Mouse (Mus musculus): ENCODE data around the gene Pkd1l2.
A peak's percentile ranks its signal among the peaks of the same experiment; 100 is the strongest.

Pkd1l2 gene

DNA sequence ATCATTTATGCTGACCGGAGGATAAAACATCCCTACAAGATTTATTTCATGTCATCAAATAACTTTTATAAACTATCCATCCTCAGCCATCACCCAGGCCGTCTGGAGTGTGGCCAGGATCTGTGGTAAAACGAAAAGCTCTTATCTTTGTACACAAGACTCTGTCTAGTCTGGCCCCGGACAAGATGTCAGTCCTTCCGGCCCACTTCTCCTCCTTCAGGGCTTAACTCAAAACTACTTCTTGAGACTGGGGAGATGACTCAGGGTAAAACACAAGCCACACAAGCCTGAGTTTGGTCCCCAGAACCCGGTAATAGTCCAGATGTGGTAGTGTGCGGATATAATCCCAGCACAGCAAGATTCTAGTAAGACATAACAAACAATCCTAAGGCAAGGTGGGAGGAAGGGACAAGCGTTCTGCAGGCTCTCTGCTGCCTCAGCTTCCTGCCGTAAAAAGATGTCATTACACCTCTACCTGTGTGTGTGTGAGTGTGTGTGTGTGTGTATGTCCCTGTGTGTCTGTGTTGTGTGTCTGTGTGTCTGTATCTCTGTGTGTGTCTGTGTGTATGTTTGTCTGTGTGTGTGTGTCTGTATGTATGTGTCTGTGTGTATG, 804 bp upstream of the Pkd1l2 start:
- DNase-seq = no peak

DNA sequence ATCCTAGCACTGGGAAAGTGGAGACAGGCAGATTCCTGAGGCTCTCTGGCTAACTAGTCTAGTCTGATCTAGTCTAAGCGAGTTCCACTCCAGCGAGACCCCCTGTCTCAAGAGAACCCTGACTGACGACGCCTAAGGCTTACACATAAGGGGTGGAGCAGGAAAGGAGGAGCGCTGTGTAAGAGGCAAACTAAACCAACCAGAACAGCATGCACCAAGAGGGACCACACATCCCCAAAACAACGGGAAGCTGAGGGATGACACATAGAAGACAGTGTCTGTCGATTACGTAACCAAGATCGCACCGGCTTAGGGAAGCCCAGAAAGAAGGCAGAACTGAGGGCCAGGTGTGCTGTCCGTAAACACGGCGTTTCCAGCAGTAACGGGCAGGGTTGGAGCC, 2.6 kb downstream of the Pkd1l2 start:
- DNase-seq = no peak

DNA sequence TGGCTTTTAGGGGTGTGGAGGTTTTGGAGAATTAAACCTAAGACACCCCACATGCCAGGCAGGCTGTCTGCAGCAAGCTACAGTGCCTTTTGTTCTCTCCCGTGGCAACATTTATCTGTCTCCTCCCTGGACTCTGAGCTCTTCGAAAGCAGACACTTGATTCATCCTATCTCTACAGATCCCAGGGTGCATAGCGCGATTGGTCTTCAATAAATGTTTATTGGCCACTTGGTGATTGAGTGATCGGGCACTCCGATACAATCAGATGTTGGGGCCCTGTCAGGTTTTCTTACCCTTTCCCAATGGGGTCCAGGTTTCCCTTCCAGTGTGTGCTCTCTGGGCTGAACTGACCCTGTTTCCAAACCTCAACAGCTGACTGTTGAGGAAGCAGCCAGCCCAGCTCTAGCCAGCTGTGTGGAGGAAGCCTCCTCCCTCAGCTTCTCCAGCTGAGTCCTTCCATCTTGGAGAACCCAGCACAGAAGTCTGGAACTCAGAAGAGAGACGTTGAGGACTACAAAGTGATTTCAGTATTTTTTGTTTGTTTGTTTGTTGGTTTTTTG, 3.8 kb downstream of the Pkd1l2 start:
- DNase-seq = no peak

DNA sequence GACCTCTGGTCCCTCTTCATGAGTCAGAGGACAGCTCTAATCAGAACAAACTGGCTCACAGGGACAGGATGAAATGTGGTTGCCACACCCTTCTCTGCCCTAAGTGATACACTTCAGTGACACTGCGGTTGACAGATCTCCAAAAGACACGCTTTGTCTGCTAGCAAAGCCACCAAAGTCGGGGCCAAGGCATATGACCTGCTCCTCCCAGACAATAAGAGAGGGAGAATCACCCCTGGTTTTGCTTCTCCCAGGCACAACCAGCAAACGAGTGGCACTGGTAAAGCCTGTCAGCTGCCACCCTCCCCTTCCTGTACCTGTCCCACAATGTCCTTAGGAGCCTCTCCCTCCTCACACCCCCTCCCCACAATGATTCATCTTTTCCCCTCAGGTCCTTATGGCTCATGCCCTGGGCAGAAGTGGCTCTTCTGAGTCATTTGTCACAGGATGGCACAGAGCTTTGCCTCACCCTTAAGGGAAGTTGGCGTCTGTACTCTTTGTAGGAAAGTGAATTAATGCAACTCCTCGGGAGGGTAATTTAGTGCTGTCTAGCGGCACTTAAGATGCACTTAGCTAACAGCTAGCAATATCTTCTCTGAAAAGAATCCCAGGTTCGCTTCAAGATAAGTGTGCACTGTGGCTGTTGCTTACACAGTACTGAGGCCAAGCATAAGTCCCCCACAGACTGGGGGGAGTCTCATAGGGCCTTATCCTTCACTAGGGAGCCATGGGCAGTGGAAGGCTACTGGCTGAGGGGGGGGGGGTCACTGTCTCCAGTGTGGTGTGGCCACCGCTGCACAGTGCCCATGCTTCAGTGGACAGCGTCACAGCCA, 7.7 kb downstream of the Pkd1l2 start:
- DNase-seq = no peak

DNA sequence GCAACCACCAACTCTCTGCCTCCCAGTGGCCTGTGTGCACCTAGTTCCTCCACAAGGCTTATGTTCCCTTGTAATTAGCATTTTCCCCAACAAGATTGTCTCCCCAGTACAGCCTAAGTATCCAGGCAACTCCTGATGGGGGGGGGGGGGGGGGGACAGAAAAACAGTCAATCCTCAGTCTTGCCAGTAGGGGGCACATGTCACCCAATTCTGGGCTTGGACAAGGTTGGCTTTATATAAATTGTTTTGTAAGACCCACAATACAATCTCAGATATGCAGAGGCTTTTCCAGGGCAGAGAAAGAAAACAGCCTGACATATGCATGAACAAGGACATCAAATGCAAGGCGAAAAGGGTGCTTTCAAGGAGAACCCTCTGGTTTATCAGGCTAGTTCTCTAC, 12.5 kb downstream of the Pkd1l2 start:
- peak in 1 of 2 experiments; percentile 38 for DNase-seq

DNA sequence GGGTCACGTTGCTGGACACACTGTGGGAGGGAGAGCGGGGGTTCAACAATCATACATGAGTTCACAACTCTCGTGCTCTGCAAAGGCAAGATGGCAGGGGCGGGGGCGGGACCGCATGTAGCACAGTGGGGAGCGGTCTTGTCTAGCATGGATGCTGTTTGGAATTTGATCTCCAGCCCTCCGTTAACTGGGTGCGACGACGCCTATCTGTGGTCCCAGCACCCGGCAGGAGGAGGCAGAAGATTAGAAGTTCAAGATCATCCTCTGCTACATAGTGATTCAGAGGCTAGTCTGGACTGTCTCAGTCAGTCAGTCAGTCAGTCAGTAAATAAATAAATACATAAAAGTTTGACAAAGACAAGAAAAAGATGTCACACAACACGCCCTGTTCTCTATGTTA, 14.0 kb downstream of the Pkd1l2 start:
- DNase-seq = no peak

DNA sequence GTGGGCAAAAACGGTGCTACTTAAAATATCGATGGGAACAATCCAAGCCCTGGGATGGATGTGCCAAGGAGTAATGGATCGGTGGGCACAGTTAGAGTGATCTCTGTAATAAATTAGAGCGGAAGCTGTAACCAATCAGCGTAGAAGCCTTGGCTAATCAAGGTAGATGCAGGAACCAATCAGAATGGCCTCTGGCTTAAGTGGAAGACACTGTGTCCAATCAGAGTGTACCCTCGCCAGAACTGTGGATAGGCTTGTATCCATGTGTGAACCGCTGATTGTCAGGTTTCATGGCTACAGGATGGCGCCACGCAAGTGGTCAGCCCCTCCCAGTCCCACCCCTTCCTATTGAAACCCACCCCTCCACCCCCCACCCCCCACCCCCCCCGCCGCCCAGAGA, 14.9 kb downstream of the Pkd1l2 start:
- no peak for DNase-seq

DNA sequence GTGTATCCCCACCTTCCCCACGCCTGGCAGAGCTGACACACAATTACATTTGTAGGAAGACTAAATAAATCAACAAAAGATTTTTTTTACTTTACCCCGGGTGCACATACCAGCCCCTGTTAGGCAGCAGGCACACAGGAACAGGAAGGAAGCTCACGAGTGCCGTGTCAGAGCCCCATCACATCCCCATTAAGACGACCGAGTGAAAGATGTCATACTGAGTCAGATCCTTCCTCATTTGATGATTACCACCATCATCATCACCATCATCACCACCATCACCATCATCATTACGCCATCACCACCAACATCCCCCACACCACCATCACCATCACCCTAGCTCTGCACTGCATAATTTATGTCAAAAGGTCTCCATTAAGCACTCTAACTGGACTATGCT, 15.3 kb downstream of the Pkd1l2 start:
- DNase-seq = no peak

DNA sequence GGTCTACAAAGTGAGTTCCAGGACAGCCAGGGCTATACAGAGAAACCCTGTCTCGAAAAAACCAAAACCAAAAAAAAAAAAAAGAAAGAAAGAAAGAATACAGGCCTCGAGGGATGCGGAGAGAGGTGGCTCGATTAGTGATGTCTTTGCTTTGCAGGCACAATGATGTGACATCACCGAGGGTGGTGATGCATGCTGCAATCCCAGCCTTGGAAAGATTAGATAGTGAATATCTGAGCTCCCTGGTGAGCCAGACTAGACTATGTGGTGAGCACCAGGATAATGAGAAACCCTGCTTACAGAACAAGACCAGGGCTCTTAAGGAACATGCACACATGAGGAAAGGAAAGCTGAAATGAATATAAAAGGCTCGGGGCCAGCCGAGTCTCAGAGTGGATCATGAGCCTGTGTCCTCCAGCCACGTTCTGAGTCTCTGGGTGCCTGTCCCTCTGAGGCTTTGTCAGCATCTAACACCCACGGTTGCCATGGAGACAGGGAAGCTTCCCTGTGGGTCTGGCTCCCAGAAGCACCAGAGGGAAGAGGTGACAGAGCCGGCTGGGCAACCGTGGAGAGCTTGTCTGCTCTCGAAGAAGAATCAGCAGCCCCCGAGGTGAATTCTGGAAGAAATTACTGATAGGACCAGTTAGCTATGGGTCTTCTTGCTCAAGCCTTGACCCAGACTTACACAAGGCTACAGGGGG, 20.9 kb downstream of the Pkd1l2 start:
- DNase-seq = no peak

DNA sequence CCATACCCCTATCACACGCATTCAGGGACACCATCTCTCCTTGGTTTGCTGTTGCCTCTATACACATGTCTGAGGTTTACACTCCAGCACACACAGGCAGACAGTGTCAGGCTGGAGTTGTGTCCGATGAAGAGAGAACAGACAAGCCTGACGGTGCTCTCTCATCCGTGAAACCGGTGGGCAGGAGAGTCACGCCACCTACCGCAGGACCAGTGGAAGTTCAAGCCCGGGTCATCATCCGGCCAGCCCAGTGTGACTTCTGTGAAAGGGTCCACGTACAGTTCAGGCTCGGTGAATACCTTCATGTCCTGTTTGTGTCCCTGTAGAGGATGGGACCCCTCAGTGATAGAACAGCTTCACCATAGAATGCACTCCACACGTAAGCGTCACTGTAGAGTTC, 21.9 kb downstream of the Pkd1l2 start:
- DNase-seq = no peak

DNA sequence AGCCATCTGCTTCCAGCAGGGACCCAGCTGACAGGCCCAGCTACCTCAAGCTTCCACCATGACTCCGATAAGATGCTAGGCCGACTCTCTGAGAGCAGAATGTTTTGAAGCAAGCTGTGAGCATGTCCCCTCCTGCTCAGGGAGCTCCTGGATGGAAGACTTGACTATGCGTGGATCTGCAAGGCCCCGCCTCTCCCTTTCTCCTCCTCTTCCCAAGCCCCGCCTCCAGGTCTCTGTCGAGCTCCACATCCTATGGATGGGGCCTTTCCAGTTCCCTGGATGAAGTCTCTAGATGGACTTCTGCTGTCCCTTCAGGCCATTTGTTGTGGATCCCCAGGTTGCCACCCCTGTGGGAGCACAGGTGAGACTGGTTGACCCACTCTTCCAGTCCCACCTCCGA, 23.2 kb downstream of the Pkd1l2 start:
- DNase-seq = no peak

DNA sequence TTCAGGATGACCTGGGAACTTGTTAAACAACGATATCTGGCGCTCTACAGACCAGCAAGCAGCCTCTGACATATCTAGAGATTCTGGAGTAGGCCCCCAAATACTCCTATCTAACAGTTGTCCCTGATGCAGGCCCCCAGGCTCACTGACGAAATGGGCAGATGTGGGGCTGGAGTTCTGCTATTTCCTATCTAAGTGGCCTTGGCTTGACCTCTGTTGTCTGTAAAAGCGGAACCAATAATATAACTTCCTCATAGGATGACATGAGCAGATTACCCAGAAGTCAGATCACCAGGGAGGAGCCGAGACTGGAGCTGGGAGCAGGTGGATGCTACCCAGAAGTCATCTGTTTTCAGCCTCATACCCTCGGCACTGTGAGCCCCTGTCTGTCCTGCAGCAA, 27.2 kb downstream of the Pkd1l2 start:
- DNase-seq = peak in 1 of 2 experiments; percentile 21

DNA sequence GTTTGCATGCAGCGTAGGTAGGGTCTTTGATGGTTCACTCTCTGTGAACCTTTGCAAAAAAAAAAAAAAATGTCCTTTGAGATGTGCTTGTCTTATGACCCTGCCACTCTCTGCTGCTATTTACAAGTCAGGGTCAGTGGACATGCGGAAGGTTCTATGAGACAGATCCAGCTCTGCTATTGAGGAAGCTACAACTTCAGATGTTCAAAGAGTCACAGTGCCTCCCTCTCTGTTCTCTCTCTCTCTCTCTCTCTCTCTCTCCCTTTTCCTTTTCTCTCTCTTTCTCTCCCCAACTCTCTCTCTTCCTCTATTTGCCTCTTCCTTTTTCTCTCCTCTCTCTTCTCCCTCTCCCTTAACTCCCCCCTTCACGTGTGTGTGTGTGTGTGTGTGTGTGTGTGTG, 28.1 kb downstream of the Pkd1l2 start:
- DNase-seq = no peak

DNA sequence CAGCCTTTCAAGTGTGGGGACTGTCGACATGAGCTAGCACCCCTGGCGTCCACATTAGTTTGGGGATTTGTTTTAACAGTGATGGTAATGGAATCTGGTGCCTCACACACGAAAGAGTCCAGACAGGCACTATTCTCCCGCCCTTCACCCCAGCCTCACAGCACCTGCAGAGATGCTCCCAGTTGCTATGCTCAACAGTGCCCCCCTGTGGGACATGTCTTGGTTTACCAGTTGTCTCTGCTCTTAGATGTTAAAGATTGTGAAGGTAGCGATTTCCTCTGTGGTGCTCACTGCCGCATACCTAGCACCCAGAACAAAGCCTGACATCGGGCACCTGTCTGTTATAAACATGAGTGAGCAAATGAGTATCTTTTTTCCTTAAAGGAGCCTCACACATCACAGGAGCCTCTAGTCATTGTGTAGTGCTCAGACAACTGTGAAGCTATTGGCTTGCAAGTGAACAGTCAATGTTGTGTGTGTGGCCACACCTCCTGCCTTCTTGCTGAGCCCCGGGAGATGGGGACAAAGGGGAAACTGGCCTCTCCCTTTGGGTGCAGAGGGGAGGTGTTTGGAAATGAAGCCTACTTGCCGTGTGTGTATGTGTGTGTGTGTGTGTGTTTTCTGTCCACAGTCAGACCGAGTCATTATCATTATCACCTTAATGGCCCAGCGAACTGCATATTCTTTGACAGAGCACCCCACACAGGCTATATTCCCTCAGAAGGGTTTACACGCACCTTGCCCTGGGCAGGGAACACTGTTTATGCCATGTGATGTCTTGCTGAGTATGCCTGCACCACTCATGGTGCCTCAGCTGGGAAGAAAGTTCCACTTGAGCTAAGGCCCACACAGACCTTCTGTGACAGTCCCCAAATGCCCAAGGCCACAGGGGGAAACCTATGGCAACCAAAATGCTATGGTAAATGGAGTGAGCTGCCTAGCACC, 28.8 kb downstream of the Pkd1l2 start:
- DNase-seq = peak in 1 of 2 experiments; percentile 31

DNA sequence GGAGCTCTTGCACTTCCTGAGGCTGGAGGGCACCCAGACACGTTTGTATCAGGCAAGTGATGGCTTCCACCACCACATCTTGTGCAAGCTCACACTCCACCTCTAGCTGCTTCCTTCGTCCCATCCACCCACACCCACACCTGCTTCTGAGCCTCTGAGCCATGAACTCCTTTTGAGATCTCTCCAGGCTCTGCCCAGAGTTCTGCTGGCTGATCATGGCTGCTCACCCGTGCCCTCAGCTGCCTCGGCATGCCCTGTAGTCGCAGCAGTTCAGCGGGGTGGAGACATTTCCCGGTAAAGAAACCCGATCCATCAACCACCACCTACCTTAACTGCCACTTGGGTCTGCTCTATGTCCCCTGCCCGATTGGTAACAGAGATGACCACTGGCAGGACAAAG, 30.9 kb downstream of the Pkd1l2 start:
- DNase-seq = no peak

DNA sequence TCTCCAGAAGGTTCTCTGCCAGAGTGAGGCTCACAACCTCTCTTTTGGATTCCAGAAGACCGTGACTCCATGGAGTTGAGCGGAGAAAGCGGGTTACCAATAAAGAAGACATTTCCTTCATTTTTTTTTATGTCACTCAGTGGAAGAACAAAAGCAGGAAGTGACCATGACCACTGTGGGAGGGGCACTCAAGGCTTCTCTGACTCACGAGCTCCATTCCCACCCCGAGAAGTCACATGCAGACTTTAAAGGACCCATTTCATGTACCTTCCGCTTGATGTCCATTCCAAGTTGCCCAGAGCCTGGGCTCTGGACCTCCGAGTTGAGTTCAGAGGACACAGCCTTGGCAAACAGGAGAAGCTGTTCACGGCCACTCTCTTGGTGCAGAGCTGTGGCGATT, 31.5 kb downstream of the Pkd1l2 start:
- no peak for DNase-seq

DNA sequence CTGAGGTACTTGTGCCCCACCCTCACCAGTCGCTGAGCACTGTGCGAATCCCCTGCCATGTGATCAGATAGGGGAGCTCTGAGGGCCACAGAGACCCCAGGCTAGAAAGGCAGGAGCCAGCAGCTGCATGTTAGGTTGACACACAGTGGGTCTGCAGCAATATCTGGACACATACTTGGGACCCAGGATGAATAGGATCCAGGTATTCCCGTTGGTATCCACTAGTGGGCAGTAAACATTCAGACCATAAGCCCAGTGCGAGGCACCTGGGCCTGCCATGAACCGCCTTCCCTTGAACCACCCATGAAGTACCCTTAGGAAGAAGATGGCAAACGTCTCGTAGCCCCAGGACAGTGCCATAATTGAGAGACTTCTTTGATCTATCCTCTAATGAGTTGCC, 32.8 kb downstream of the Pkd1l2 start:
- no peak for DNase-seq

DNA sequence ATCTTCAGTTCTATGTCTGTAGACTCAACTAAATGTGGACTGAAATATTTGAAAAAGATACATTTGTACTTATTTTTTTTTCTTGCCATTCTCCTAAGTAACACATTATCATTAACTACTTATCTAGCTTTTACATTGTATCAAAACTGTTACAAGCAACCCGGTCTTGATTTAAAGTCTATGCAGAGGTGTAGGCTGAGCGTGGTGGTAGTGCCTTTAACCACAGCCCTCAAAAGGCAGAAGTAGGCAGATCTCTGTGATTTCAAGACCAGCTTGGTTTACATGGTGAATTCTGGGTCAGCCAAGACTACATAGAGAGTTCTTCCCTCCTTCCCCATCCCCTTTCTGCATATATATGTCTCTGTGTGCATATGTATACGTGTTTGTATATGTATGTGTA, 38.7 kb downstream of the Pkd1l2 start:
- DNase-seq = no peak

DNA sequence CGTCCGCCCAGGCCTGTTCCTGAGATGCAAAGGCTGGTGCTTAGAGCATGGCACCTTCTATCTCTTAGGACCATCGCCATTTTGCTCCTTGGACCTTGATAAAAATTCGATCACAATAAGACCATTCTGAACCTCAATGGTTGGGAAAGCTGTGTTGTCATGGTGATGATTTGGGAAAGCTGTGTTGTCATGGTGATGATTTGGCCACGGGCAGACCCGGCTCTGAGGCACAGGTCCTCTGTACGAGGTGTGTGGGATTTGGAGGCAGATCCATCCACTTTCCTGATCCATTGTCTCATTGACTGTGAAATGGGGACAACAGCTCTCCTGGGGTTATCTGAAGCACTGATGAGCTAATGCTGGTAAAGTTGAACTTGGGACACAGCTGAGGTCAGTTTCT, 42.4 kb downstream of the Pkd1l2 start:
- no peak for DNase-seq

DNA sequence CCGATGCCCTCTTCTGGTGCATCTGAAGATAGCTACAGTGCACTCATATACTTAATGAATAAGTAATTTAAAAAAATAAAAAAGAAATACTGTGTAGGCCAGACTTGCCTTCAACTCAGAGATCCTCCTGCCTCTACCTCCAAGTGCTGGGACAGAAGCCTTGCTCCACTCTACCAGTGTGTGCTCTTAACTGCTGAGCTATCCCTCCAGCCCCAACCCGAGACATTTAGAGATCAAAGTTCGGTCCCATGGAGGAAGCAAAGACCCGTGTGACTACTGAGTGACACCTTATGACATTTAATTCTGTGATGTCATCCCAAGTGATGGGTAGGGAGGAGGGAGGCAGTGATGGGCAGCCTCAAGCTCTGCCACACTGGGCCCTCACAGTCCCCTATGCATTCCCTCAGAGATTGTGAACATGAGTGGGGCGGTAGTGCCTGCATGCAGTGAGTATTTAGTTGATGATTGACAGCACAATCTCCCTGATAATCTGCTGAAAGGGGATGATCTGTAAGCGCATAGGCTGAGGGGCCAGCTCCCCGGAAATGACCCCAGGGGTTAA, 44.8 kb downstream of the Pkd1l2 start:
- DNase-seq = no peak

DNA sequence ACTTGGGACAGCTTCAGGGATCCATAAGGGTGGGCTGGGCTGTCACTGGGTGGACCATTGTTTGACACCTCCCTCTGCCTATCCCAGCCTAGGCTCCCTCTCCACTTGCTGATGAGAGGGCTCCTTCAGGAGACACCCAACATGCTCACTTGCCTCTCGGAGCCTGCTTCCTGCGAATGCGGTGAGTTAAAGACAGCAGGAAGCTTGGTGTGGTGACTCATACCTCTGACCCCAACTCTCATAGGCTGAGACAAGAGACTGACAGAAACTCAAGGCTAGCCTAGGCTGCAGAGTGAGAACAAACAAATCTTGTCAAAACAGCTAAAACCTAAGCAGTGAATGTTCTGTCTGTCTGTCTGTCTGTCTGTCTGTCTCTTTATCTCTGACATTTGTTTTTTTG, 48.9 kb downstream of the Pkd1l2 start:
- DNase-seq = no peak

DNA sequence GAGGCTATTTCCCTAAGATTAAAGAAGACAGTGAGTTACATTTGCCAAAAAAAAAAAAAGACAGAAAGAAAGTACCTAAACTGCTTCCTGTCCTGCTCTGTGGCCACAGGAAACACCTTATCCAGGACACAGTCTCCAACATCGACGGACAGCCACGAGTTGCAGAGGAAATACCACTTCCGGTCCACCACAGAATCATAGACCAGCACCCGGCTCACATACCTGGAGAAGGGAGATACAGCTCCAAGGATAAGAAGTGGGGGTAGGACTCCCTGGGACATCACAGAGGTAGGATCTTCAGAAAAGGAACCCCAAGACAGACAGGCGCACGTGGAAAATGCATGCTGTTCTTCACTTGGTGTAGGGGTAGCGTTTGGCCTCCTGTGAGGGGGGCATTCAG, 49.6 kb downstream of the Pkd1l2 start:
- DNase-seq = no peak
